Mouse (Mus musculus): ENCODE results near the gene Olfr463. TPM values are rescaled to one million over a fixed set of nuclear protein-coding genes. Genes with fewer than 3 reads are reported as not detected.

The Olfr463 gene
- total RNA-seq, 4 experiments from 2014 or later = not detected

DNA sequence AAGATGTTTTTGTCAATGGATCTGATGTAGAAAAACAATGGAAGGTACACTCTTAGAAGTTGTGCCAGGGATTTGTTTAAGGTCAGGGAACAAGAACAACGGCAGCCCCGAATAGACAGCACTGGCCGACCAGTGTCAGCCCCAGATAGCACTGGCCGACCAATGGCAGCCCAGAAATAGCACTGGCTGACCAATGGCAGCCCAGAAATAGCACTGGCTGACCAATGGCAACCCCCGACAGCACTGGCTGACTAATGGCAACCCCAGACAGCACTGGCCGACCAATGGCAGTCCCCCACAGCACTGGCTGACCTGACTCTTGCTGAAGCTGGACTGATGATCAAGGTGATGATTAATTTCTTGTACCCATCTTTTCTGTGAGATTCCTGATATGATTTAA is 49.3 kb downstream of the Olfr463 start:
- DNase-seq (ENCODE audit: low spot score in 2 of 2) = no peak

DNA sequence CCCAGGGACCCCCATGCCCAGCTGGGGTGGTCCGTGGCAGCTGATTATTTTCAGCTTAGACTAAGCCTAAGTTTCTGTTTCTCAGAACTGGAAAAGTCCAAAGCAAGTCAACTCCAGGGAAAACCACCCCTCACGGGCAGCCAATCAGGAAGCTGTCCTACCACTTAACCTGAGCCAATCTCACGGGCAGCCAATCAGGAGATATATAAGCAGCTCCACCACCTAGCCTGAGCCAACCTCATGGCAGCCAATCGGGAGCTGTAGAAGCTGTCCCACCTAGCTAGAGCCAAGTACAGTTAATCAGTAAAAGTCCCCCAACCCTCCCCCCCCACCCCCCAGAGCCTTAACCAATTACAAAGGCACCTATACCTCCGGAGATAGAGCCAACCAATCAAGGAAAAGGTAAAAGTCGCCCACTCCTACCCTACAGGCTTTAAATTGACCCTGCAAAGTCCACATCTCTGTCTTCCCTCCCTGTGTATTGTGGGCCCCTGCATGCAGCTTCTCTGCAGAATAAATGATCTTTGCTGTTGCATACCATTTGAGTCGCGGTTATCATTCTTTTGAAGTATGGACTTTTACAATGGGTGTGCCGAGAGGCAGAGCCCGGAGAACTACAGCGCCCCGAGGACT is 50.1 kb downstream of the Olfr463 start:
- DNase-seq (ENCODE audit: low spot score in 2 of 2) = no peak

Other genes with a start within 250 kb of the Olfr463 start
- gene Rnf43, start 234.7 kb downstream of the Olfr463 start, total RNA-seq (2022) = 1 to 10 TPM; 2.5 to 5.7 (median 3.6) TPM
- 10 to 100 TPM; 61.3 to 76.3 (median 69.6) TPM for gene Supt4a, start 159.8 kb downstream of the Olfr463 start, total RNA-seq (2022)
- gene Tspoap1, start 136.8 kb downstream of the Olfr463 start, total RNA-seq (2022) = 100 to 1,000 TPM; 145 to 183 (median 166) TPM
- under 1 TPM in 1 of 4 experiments, not detected in 3; 0.79 TPM for gene Mpo, start 103.8 kb downstream of the Olfr463 start, total RNA-seq (2022)
- gene Lpo, start 69.1 kb downstream of the Olfr463 start, total RNA-seq (2022) = 1 to 10 TPM in 1 of 4 experiments, under 1 TPM in 3; 0.20 to 1.0 (median 0.30) TPM
- gene Mks1, start 44.2 kb downstream of the Olfr463 start, total RNA-seq (2022) = 1 to 10 TPM; 6.3 to 8.1 (median 6.9) TPM
- gene Epx, start 21.9 kb downstream of the Olfr463 start, total RNA-seq (2022) = under 1 TPM in 2 of 4 experiments, not detected in 2; 0.16 to 0.35 TPM
- gene Olfr462, start 5.1 kb downstream of the Olfr463 start, total RNA-seq (2022) = not detected
- not detected for gene Olfr464, start 23.6 kb upstream of the Olfr463 start, total RNA-seq (2022)
- 100 to 1,000 TPM; 470 to 530 (median 496) TPM for gene Dynll2, start 90.1 kb upstream of the Olfr463 start, total RNA-seq (2022)
- gene Srsf1, start 150.0 kb upstream of the Olfr463 start, total RNA-seq (2022) = 100 to 1,000 TPM; 208 to 223 (median 218) TPM
- 10 to 100 TPM; 25.0 to 26.5 (median 25.7) TPM for gene Vezf1, start 170.9 kb upstream of the Olfr463 start, total RNA-seq (2022)
- 10 to 100 TPM; 30.9 to 38.7 (median 33.4) TPM for gene Cuedc1, start 200.7 kb upstream of the Olfr463 start, total RNA-seq (2022)